Mouse (Mus musculus) heart, adult 8-10 months (tissue): ENCODE data around the gene Vmo1. TPM values are rescaled to one million over a fixed set of nuclear protein-coding genes. Genes with fewer than 3 reads are reported as not detected.
A peak's percentile ranks its signal among the peaks of the same experiment; 100 is the strongest.

Source experiments
- DNase-seq: peaks from one replicate; pipeline ENCODE4 v3.0.0; 2022; ENCODE audit warnings: low spot score
- total RNA-seq, 4 experiments: library from RNA; stranded (reverse); gene quantifications; 2 replicates each; pipeline ENCODE4 v1.2.4; 2022

Gene Vmo1
- total RNA-seq, 4 experiments from 2014 or later, result not detected

DNA sequence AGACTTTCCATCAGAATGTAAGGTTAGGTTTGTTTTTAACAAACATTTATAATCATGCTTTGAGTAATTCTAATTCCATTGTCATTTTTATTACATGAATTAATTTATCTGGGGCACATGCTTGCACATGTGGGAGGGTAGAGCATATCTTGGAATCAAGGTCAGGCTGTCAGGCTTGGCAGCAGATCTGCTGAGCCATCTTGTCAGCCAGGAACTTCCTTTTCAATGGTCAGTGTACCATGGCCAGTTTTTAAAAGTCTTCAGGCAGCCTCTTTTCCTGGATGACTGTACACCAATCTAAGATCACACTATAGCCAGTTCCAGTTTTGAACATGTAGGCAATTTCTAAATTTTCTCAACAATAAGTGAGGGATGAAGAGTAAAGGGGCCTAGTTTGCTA lies 41.7 kb downstream of the Vmo1 start:
- no peak for DNase-seq

DNA sequence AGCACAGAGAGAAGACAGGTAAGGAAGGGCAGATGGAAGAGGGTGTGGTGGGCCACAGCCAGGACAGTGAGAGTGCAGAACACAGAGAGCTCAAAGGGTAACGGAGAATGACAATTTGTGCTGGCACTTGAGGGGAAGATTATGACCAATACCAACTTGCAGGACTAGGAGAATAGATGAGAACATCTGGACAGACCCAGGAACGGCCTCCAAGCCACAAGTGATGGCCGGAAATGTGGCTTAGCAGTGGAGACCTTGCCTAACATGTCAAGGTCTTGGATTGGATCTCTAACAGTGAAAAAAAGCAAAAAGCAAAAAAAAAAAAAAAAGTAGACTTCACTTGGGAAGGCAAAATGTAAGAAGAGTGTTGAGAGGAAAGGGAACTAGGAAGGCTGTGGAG lies 44.7 kb downstream of the Vmo1 start:
- DNase-seq, result no peak

DNA sequence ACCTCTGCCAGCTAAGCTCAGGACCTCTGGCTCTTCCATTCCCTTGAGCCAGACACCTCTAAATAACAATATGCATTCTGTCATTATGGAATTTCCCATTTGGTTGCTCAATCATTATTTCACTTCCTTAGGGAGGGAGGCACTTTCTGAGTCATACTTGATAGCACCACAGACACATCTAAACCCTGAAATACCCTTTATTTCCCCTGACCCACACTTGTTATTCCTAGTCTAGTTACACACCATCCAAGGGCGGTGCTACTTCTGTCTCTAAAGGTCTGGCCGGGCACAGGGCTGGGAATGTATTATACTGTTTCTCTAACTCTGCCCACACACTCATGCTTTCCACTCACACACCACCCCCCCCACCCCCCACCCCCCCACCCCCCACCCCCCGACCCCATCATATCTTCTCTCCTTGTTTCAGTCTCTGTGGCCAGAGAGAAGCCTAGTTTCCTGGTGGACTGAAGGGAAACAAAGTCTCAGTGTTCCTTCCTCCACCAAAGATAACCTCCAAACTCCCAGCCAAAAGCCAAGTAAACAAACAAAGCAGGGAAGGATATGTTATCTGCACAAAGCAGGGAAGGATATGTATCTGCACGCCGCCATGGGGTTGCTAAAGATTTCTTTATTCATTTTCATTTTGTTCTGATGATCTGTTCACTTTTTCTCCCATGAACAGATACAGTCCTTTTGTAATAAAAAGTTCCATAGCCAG lies 46.4 kb downstream of the Vmo1 start:
- peak; percentile 57 for DNase-seq

DNA sequence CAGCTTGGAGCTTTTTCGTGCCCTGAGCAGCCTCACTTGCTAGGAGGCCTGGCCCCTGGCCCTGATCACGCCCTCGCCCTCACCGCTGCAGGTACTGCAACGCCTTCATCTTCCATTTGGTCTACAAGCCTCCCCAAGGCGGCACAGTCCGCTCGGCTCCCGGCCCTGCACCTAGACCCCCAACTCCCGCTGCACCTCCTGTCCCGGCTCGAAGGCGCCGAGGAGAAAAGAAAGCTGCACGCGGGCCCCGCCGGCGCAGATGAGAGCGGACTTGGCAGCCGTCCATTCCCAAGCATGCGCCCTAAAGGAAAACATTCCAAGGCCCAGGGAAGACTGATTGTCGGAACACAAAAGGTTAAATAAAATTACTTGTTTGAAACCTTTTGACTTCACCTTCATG lies 48.6 kb downstream of the Vmo1 start:
- no peak for DNase-seq

DNA sequence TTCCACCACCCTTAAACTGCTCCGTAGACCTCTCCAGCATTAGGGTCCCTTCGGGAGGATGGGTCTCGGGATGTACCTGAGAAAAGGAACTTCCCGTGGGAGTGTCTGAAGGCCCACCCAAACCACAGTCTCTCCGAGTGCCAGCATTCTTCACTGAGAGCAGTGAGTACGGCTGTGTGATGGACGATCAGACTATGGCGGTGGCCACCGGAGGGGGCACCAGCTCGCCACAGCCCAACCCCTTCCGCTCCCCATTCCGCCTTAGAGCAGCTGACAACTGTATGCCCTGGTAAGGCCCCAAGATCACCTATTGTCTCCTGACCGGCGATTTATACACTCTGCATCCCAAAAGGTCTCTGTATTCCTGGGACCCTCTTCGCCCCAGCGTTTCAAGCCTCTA lies 49.2 kb downstream of the Vmo1 start:
- DNase-seq, result no peak

DNA sequence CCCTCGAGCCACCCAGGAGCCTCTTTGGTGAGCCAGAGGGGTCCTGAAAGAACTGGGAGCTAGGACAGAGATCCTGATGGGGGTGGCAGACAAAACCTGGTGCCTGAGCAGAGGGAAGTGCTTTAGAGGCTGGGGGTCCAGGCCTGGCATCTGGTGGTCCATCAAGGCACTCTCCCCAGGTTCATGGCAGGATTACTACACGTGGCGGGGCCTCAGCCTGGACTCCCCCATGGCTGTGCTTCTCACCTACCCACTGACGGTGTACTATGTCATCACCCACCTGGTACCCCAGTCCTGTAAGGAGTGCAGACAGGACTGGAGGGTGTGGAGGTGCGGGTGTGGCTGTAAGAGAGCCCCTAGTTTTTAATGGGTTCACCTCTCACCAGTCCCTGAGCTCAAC lies 50.4 kb downstream of the Vmo1 start:
- no peak for DNase-seq

Other genes starting within 250 kb of the Vmo1 start
- not detected for gene Alox12e, start 192.0 kb downstream of the Vmo1 start, total RNA-seq
- gene Alox15, start 162.6 kb downstream of the Vmo1 start, total RNA-seq, result 10 to 100 TPM in 1 of 4 experiments, 1 to 10 TPM in 1, under 1 TPM in 2; 0.25 to 79.7 (median 1.2) TPM
- gene Pelp1, start 104.6 kb downstream of the Vmo1 start, total RNA-seq, result 10 to 100 TPM; 19.1 to 23.0 (median 20.6) TPM
- 10 to 100 TPM in 2 of 4 experiments, 1 to 10 TPM in 2; 9.0 to 10.9 (median 9.9) TPM for gene Arrb2, start 82.0 kb downstream of the Vmo1 start, total RNA-seq
- gene Med11, start 62.7 kb downstream of the Vmo1 start, total RNA-seq, result 10 to 100 TPM in 1 of 4 experiments, 1 to 10 TPM in 3; 5.9 to 10.6 (median 6.9) TPM
- 1 to 10 TPM; 1.1 to 2.7 (median 1.9) TPM for gene Zmynd15, start 55.2 kb downstream of the Vmo1 start, total RNA-seq
- 10 to 100 TPM in 1 of 4 experiments, 1 to 10 TPM in 3; 8.4 to 10.3 (median 9.6) TPM for gene Cxcl16, start 54.6 kb downstream of the Vmo1 start, total RNA-seq
- gene Tm4sf5, start 9.4 kb downstream of the Vmo1 start, total RNA-seq, result 1 to 10 TPM in 3 of 4 experiments, under 1 TPM in 1; 0.49 to 2.2 (median 1.5) TPM
- gene Gltpd2, start 4.6 kb upstream of the Vmo1 start, total RNA-seq, result not detected
- gene Psmb6, start 10.8 kb upstream of the Vmo1 start, total RNA-seq, result 100 to 1,000 TPM; 218 to 249 (median 234) TPM
- not detected for gene Gm40193, start 18.3 kb upstream of the Vmo1 start, total RNA-seq
- gene Pld2, start 25.4 kb upstream of the Vmo1 start, total RNA-seq, result 1 to 10 TPM; 6.2 to 8.6 (median 8.2) TPM
- gene Mink1, start 48.3 kb upstream of the Vmo1 start, total RNA-seq, result 10 to 100 TPM; 47.8 to 52.8 (median 49.4) TPM
- gene 4930544D05Rik, start 101.2 kb upstream of the Vmo1 start, total RNA-seq, result not detected
- gene Chrne, start 104.6 kb upstream of the Vmo1 start, total RNA-seq, result not detected
- under 1 TPM; 0.31 to 0.55 (median 0.54) TPM for gene Gp1ba, start 124.5 kb upstream of the Vmo1 start, total RNA-seq
- gene Rnf167, start 132.6 kb upstream of the Vmo1 start, total RNA-seq, result 10 to 100 TPM; 53.0 to 67.3 (median 58.7) TPM
- gene Slc25a11, start 132.9 kb upstream of the Vmo1 start, total RNA-seq, result 100 to 1,000 TPM; 640 to 724 (median 656) TPM
- 100 to 1,000 TPM; 243 to 295 (median 274) TPM for gene Pfn1, start 140.0 kb upstream of the Vmo1 start, total RNA-seq
- 1,000 to 10,000 TPM; 1,693 to 1,917 (median 1,770) TPM for gene Eno3, start 142.6 kb upstream of the Vmo1 start, total RNA-seq
- gene Spag7, start 154.8 kb upstream of the Vmo1 start, total RNA-seq, result 100 to 1,000 TPM in 1 of 4 experiments, 10 to 100 TPM in 3; 89.6 to 119 (median 95.7) TPM
- 10 to 100 TPM; 32.4 to 41.1 (median 34.2) TPM for gene Camta2, start 173.5 kb upstream of the Vmo1 start, total RNA-seq
- 1 to 10 TPM; 5.1 to 6.7 (median 5.6) TPM for gene Inca1, start 185.5 kb upstream of the Vmo1 start, total RNA-seq
- 100 to 1,000 TPM; 456 to 555 (median 507) TPM for gene Kif1c, start 185.9 kb upstream of the Vmo1 start, total RNA-seq
- gene Zfp3, start 249.6 kb upstream of the Vmo1 start, total RNA-seq, result 1 to 10 TPM; 6.1 to 8.6 (median 7.5) TPM